Mouse (Mus musculus): Measurements from ENCODE around the gene Mvk. TPM values are rescaled to one million over a fixed set of nuclear protein-coding genes. Genes with fewer than 3 reads are reported as not detected.

The Mvk gene
- polyA plus RNA-seq, 1 experiment from 2014 or later = 47.6 TPM

DNA sequence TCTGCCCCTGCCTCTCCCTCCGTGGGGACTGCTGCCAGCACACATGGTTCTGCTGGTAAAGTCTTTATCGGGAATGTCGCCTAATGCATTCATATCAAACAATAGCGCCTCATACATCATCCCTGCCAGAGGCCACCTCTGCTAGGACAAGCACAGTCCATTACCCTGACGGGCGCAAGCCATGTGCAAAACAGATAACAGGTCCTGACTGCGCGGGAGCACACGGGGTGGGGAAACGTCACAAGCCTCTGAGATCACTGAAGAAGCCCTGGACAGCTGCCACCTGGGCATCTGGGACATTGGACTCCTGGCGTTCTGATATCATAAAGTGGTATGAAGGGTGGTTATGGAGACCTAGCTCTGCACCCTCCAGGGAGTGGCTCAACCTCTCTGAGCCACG, 63.3 kb downstream of the Mvk start:
- ATAC-seq (ENCODE audit: insufficient number of reproducible peaks, low FRiP score, low TSS enrichment, low read depth) = no peak
- DNase-seq (ENCODE audit: low spot score) = no peak
- H3K9me3 ChIP-seq (ENCODE audit: control insufficient read depth, low read length) = no peaks in the 10 kb centered on the region
- WGBS = 76% methylated on average over 12 of the region's 12 CpGs
- no peak overlapping the region for H3K4me3 ChIP-seq (ENCODE audit: low read depth, low read length)
- no peaks in the 10 kb centered on the region for H3K36me3 ChIP-seq (ENCODE audit: control insufficient read depth, insufficient read depth, low read length)
- peaks cover 7% of the 10 kb centered on the region; the same call in 1 of the 2 replicates for H3K4me1 ChIP-seq (ENCODE audit: control insufficient read depth, insufficient read depth, low read length)
- no peaks in the 10 kb centered on the region for H3K27me3 ChIP-seq (ENCODE audit: control insufficient read depth, insufficient read depth, low read length)
- H3K4me2 ChIP-seq (ENCODE audit: low read depth, severe bottlenecking) = no peak overlapping the region
- no peak overlapping the region for H3K9ac ChIP-seq (ENCODE audit: low read length)
- no peak overlapping the region for H3K27ac ChIP-seq (replicated peaks; ENCODE audit: low read depth, low read length)

DNA sequence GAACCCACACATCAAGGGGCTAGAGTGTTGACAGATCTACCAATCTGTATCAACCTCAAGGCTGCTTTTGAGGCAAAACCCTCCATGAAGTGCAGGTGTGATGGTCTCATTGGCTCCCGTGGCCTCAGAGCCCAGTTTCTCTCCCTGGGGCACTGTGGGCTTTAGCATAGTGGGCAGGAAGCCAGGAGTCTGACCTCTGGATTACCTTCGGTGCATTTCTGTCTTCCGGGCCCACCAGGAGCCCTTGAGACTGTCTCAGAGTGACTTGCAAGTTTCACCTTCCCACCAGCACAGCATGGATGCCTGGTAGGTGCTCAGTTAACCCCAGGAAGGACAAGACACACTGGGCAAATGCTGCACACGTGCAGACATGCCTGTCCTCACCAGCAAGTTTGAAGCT, 63.9 kb downstream of the Mvk start:
- WGBS = 73% methylated on average over 4 of the region's 4 CpGs
- Histone ChIP-seq H3K4me1 (ENCODE audit: control insufficient read depth, insufficient read depth, low read length) (peaks cover 7% of the 10 kb centered on the region), H3K4me3 (ENCODE audit: low read depth, low read length) (no peak overlapping the region), H3K9ac (ENCODE audit: low read length) (no peak overlapping the region), H3K9me3 (ENCODE audit: control insufficient read depth, low read length) (no peaks in the 10 kb centered on the region), H3K27me3 (ENCODE audit: control insufficient read depth, insufficient read depth, low read length) (peaks cover 2% of the 10 kb centered on the region; the same call in 1 of the 2 replicates), H3K4me2 (ENCODE audit: low read depth, severe bottlenecking) (no peak overlapping the region), H3K27ac (replicated peaks; ENCODE audit: low read depth, low read length) (no peak overlapping the region), H3K36me3 (ENCODE audit: control insufficient read depth, insufficient read depth, low read length) (no peaks in the 10 kb centered on the region)
- DNase-seq (ENCODE audit: low spot score) (no peak), ATAC-seq (ENCODE audit: insufficient number of reproducible peaks, low FRiP score, low TSS enrichment, low read depth) (no peak)

DNA sequence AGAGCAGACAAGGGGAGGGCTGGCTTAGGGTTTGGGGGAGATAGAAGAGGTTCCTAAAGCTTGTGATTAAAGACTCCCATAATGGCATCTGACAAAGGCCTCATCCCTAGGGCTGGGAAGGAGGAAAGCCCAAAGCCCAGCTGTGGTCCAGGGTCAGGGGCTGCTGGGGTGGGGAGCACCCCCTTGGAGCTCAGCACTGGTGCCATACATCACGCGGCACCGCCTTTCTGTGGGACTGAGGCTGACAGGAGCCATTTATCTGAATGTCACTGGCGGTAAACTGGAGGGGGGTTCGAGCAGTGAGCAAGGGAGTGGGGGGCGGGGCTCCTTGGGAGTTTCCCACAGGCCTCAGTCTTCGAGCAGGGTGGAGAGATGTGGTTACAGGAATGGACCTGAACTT, 65.4 kb downstream of the Mvk start:
- H3K27ac ChIP-seq (replicated peaks; ENCODE audit: low read depth, low read length) = no peak overlapping the region
- no peaks in the 10 kb centered on the region for H3K36me3 ChIP-seq (ENCODE audit: control insufficient read depth, insufficient read depth, low read length)
- peaks cover 10% of the 10 kb centered on the region; the same call in 1 of the 2 replicates for H3K27me3 ChIP-seq (ENCODE audit: control insufficient read depth, insufficient read depth, low read length)
- H3K4me3 ChIP-seq (ENCODE audit: low read depth, low read length) = no peak overlapping the region
- H3K4me2 ChIP-seq (ENCODE audit: low read depth, severe bottlenecking) = no peak overlapping the region
- no peak overlapping the region for H3K9ac ChIP-seq (ENCODE audit: low read length)
- peaks cover 18% of the 10 kb centered on the region for H3K4me1 ChIP-seq (ENCODE audit: control insufficient read depth, insufficient read depth, low read length)
- 51% methylated on average over 7 of the region's 7 CpGs for WGBS
- DNase-seq (ENCODE audit: low spot score) = no peak
- H3K9me3 ChIP-seq (ENCODE audit: control insufficient read depth, low read length) = no peaks in the 10 kb centered on the region
- ATAC-seq (ENCODE audit: insufficient number of reproducible peaks, low FRiP score, low TSS enrichment, low read depth) = no peak

Small RNA genes lying within 50 kb of the gene (microRNA-seq; reads per million reads assigned to microRNA genes)
- not detected for gene Mir7027

Other genes with a start within 250 kb of the Mvk start
- gene Foxn4, start 170.5 kb upstream of the Mvk start, polyA plus RNA-seq (2014; fragmentation: Nextera tagmentation; extraction: Ambion mirVana) = not detected in 2 replicates
- gene Myo1h, start 155.1 kb upstream of the Mvk start, polyA plus RNA-seq (2014; fragmentation: Nextera tagmentation; extraction: Ambion mirVana) = 0.45 and 0.65 TPM in 2 replicates
- 81.9 and 88.6 TPM in 2 replicates for gene Kctd10, start 63.8 kb upstream of the Mvk start, polyA plus RNA-seq (2014; fragmentation: Nextera tagmentation; extraction: Ambion mirVana)
- gene Ube3b, start 63.7 kb upstream of the Mvk start, polyA plus RNA-seq (2014; fragmentation: Nextera tagmentation; extraction: Ambion mirVana) = 48.4 and 54.1 TPM in 2 replicates
- 29.8 and 30.6 TPM in 2 replicates for gene Mmab, start 209 bp upstream of the Mvk start, polyA plus RNA-seq (2014; fragmentation: Nextera tagmentation; extraction: Ambion mirVana)
- 2.4 and 2.5 TPM in 2 replicates for gene Fam222a, start 123.7 kb downstream of the Mvk start, polyA plus RNA-seq (2014; fragmentation: Nextera tagmentation; extraction: Ambion mirVana)
- gene Trpv4, start 214.2 kb downstream of the Mvk start, polyA plus RNA-seq (2014; fragmentation: Nextera tagmentation; extraction: Ambion mirVana) = 0.53 and 0.55 TPM in 2 replicates
- gene Gltp, start 246.7 kb downstream of the Mvk start, polyA plus RNA-seq (2014; fragmentation: Nextera tagmentation; extraction: Ambion mirVana) = 69.0 and 73.9 TPM in 2 replicates